Mouse (Mus musculus): ENCODE measurements around the gene Cdyl2.
A peak's percentile ranks its signal among the peaks of the same experiment; 100 is the strongest.

Gene Cdyl2

GRCm38 (mm10) chr8:116533081-116533480, 199.7 kb downstream of the Cdyl2 start:
- no peak for DNase-seq

GRCm38 (mm10) chr8:116528736-116529135, 204.1 kb downstream of the Cdyl2 start:
- DNase-seq, result no peak

- peak; percentile 71 to 78 for DNase-seq
Observed at GRCm38 (mm10) chr8:116524915-116525314, 207.9 kb downstream of the Cdyl2 start.
